Mouse (Mus musculus) bone marrow macrophage, adult 2 months (primary cell): Measurements from ENCODE around the gene Slc5a2.

Experiments used
- CTCF ChIP-seq: IDR thresholded peaks from 2 replicates; pipeline ENCODE4 v1.5.1; 2012; ENCODE audit warnings: low read depth, mild to moderate bottlenecking, low read length, moderate library complexity
- POLR2A ChIP-seq: IDR thresholded peaks from 2 replicates; pipeline ENCODE4 v1.6.1; 2012; ENCODE audit warnings: mild to moderate bottlenecking, low read depth, low read length, borderline replicate concordance

GRCm38 (mm10) chr7:128276051-128276450, 10.6 kb downstream of the Slc5a2 start:
- TF ChIP-seq CTCF (no peak), POLR2A (no peak)
